Mouse (Mus musculus) layer of hippocampus, adult 2 months (tissue): ENCODE results near the gene Allc. TPM values are rescaled to one million over a fixed set of nuclear protein-coding genes. Genes with fewer than 3 reads are reported as not detected.

ENCODE experiments used
- DNase-seq, 2 experiments: peaks; one replicate each; pipeline ENCODE4 v3.0.0; 2022; ENCODE audit warnings: low spot score in 2 of 2
- H3K27ac ChIP-seq: fragments of 200-600 bp; 2 replicates; pipeline ENCODE4 v1.8.1; 2022
- H3K4me3 ChIP-seq: fragments of 200-600 bp; 2 replicates; pipeline ENCODE4 v1.8.1; 2022; ENCODE audit warnings: mild to moderate bottlenecking
- CTCF ChIP-seq: fragments of 200-600 bp; conservative IDR thresholded peaks from 2 replicates; pipeline ENCODE4 v1.8.1; 2022; ENCODE audit warnings: antibody characterized with exemption, mild to moderate bottlenecking, moderate library complexity
- total RNA-seq, 2 experiments: library from RNA; stranded (reverse); gene quantifications; 2 replicates each; pipeline ENCODE4 v1.2.3; 2021

Allc gene
- total RNA-seq, 2 experiments from 2014 or later: 0.32 to 0.56 TPM

DNA sequence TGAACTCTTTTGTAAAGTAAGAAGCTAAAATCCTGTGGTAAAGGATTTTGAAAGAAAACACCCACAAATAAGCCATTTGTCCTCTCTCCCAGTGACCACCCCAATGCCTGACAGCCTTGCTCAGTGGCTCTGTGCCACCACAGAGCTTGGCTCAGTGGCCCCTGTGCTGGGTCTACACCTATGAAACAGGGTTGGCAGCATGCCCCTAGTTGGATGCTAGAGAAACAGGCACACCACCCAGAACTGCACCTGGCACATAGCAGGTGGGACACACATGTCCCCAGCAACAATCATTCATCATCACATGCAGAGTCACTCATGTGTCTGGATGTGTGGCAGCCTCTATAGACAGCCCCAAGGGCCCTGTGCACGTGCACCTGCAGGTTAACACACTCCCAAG, 21.2 kb upstream of the Allc start:
- no peak for TF ChIP-seq CTCF
- Histone ChIP-seq H3K27ac (no peak overlapping the region), H3K4me3 (no peak overlapping the region)
- no peak for DNase-seq

DNA sequence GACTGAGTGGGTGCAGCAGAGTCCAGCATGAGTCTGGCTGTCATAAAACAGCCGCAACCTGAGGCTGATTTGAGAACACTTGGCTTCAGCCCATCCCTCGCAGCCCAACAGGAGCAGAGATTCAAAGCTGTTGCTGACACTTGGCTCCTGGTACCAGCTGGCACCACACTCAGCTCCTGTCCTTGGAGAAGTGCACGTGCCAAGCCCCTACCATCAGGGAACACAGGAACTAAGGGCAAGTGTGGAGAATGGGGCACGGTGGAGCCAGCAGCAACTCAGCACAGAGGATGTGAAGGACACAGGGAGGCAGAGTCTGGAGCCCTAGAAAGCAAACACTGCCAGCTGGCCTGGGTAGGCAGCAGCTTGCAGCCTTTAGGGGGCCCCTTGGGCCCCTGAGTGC, 19.9 kb upstream of the Allc start:
- DNase-seq: no peak
- Histone ChIP-seq H3K4me3 (no peak overlapping the region), H3K27ac (no peak overlapping the region)
- no peak for TF ChIP-seq CTCF

DNA sequence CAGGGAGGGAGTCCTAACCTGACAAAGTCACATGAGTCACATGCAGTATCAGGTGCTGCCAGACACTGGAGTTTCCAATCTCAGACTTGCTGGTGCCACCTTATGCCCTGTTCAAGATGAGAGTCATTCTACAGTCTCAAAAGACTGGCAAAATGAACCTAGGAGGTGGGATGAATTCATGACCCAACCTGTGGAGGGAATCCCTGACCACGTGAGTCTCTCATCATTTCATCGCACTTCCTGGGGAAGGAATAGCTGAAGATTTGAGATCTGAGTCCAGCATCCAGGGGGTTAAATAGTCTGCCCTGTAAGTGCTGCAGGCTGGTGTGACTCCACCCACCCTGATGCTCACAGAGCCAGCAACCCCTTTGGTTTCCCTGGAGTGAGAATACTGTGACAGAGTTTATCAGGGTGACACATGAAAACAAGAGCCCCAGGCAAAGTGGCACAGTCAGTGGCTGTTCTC, 16.2 kb upstream of the Allc start:
- no peak for DNase-seq
- no peak overlapping the region for H3K27ac ChIP-seq
- no peak for TF ChIP-seq CTCF
- H3K4me3 ChIP-seq: no peak overlapping the region

GRCm38 (mm10) chr12:28598110-28598509, 15.8 kb upstream of the Allc start:
- TF ChIP-seq CTCF: no peak
- H3K27ac ChIP-seq: no peak overlapping the region
- H3K4me3 ChIP-seq: no peak overlapping the region
- no peak for DNase-seq

GRCm38 (mm10) chr12:28597699-28598098, 15.4 kb upstream of the Allc start:
- TF ChIP-seq CTCF: no peak
- no peak overlapping the region for H3K4me3 ChIP-seq
- H3K27ac ChIP-seq: no peak overlapping the region
- DNase-seq: no peak

GRCm38 (mm10) chr12:28596851-28597250, 14.5 kb upstream of the Allc start:
- no peak for DNase-seq
- TF ChIP-seq CTCF: no peak
- no peak overlapping the region for H3K27ac ChIP-seq
- H3K4me3 ChIP-seq: no peak overlapping the region

GRCm38 (mm10) chr12:28590428-28590827, 8.1 kb upstream of the Allc start:
- DNase-seq: no peak
- H3K27ac ChIP-seq: no peak overlapping the region
- no peak; the same call in 1 of the 2 replicates for TF ChIP-seq CTCF
- no peak overlapping the region for H3K4me3 ChIP-seq

DNA sequence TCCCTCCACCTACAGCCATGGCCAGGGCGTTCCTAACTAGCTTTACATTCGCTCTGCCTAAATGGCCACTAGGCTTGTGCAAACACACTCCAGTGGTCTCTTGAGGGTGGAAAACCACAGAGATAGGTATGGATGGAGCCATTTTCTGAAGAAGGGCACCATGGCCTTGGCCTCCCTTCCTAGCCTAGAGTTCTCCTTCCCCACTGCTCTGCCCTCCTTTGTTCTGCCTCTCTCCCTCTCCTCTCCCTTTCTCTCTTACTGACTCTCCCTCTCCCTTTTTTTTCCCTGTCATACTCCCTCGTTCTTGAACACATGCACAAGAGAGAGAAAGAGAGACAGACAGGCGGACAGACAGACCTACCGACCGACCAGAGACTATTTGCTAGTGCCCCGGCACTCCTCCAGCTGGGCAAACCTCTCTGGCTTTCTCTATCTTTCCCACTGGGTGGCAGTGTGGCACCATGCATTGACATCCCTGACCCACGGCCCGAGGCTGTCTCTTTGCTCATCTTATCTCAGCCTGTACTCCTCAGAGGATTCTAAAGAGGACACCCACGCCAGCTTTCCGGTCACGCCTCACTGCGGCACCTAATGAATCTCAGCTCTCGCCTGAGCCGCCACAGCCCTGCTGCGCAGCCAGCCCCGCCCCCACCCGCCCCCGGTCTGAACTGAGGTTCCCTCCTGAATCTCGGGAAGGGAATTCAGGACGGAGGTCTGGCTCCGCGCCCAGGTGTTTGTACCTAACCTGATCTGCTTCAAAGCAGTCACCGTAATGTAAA, 7.0 kb upstream of the Allc start:
- peak; percentile 90 to 91 for DNase-seq
- peak overlapping the region; percentile 53 for H3K4me3 ChIP-seq
- peak overlapping the region; percentile 96 for H3K27ac ChIP-seq
- peak; percentile 97; the same call in 1 of the 2 replicates for TF ChIP-seq CTCF

DNA sequence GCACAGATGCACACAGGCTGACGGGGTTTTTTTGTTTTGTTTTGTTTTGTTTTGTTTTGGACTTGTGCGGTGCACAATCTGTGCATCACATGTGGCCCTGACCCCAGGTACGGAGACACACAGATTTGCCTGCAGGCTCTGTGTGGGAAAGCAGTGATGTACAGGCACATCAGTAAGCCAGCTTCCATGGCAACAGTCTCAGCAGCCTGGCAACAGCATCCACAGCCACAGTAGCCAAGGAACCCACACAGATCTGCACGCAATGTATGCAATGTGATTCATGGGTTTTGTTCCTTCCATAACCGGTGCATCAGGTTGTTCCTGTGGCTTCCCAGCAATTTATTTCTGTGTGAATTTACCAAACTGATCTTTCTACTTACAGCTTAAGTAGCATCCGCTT, 5.6 kb upstream of the Allc start:
- no peak for TF ChIP-seq CTCF
- peak; percentile 57 to 84 for DNase-seq
- peak overlapping the region; percentile 96 for H3K27ac ChIP-seq

GRCm38 (mm10) chr12:28584036-28584435, 1.7 kb upstream of the Allc start:
- no peak for DNase-seq
- no peak overlapping the region for H3K27ac ChIP-seq
- TF ChIP-seq CTCF: no peak
- H3K4me3 ChIP-seq: no peak overlapping the region

More for the DNA sequence above, 5.6 kb upstream of the Allc start:
- H3K4me3 ChIP-seq: peak overlapping the region; percentile 53; the same call in 1 of the 2 replicates

DNA sequence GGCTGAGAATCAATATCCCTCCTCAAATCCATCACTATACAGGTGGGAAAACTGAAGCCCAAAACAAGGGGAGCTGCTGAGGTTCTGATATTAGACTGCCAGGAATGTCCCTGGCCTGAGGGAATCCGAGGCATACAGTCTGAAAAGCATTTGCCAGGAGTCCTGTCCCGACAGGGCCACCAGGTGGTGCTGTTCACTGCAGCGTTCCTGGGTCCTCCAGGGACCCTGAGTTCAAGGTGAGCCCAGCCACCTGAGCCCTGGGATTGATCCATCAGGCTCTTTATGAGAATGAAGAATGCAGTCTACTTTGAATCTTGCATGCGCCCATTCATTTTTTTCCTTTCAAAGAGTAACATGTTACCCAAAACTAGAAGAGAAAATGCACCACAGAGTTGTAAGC, 3.2 kb downstream of the Allc start:
- Histone ChIP-seq H3K27ac (no peak overlapping the region), H3K4me3 (no peak overlapping the region)
- no peak for DNase-seq
- peak; percentile 78 for TF ChIP-seq CTCF

DNA sequence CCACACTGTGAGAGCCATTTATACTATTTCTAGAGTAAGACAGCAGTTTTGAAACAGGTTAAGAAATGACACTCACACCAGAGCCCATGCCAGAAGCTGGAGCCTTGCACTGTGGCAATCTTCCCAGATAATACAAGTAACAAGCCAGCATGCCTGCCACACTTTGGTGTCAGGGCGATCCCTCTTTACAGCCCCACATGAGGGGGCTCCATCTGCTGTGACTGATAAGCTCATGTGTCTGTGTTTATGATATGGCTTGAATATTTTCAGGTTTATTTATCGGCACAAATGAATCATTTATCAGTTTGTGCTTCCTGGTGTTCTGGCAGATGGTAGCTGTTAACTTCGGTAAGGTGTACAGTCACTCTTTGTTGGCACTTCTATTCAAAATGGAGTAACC, 4.2 kb downstream of the Allc start:
- TF ChIP-seq CTCF: no peak
- Histone ChIP-seq H3K27ac (no peak overlapping the region), H3K4me3 (no peak overlapping the region)
- no peak for DNase-seq

DNA sequence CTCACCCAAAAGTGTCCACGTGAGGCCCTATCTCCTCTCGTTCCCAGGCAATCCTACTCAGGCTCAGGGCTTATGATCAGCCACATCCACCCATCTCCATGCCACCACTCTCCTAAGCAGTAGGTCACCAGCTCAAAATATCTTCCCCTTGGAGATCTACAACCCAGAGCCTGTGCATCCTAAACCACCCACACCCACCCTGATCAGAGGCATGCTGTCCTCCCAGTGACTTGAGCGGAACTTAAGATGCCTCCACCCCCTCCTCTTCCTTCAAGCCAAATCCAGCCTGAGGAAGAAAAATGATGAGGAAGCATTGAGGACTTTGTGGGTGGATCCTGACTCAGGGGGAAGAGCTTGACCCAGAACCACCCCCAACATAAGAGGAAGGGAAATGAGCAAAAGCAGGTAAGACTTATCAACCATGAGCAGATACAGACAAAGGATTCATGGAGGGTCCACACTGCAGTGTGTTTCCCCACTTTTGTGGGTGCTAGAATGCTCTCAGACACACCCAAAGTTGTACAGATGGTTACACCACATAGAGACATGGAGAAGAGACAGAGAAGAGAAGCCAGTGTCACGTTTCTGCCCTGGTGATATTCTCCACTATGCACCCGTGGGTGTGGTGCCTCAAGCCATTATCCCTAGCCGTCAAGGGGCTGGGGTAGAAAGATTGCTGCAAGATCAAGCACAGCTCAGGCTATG, 6.8 kb downstream of the Allc start:
- H3K27ac ChIP-seq: no peak overlapping the region
- TF ChIP-seq CTCF: no peak
- DNase-seq: no peak
- H3K4me3 ChIP-seq: no peak overlapping the region

- Histone ChIP-seq H3K27ac (no peak overlapping the region), H3K4me3 (no peak overlapping the region)
- DNase-seq: no peak
- no peak for TF ChIP-seq CTCF
Measured at GRCm38 (mm10) chr12:28572241-28572640, 10.1 kb downstream of the Allc start.
